Mouse (Mus musculus): Measurements from ENCODE around the gene Olfr1453.
"Not testable (repeated sequence)": the region's sequence is repeated elsewhere in the genome, so short reads cannot be mapped to it uniquely, and the experiment has no call there.

Gene Olfr1453

DNA sequence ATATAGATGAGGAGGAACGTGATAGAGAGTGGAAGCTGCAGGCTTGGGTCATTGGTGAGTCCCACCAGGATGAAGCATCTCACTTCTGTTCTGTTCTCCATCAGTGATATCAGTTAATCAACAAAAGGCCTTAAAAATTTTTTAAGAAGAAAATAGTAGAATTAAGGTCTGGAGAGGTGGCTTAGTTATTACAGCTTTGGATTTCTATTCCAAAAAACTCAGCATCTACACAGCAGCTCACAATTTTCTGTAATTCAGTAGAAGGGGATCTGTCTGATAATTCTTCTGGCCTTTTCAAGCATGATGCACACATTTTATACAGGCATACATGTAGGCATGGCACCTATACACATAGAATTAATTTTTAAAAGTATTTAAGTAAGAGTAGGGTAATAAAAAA, at the start of gene Olfr1453:
Olfr1453 (minus strand) TSS at position 101 of the 400 bp plus-strand sequence.
- DNase-seq (ENCODE audit: low read depth, low spot score): no peak

DNA sequence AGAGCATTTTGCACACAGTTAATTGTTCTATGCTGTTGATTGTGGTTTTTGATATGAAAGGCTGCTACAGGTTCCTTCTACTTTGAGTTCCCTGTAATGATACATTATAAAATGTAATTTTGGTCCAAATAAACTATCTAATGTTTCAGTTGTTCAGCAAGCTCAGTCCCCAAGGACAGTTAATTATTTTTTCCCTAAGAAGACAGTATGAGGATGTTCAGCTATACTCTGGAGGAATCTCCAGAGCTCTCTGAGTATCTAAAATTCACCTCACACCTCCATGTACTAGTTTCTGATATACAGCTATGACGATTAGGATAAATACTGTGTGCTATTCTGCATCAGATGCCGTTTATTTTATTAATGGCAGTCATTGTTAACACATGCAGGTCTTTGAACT, 32.2 kb upstream of the Olfr1453 start, which contains the start of gene Olfr1454:
Olfr1454 (plus strand) TSS at position 301 of the 400 bp plus-strand sequence.
- DNase-seq (ENCODE audit: low read depth, low spot score): no peak

DNA sequence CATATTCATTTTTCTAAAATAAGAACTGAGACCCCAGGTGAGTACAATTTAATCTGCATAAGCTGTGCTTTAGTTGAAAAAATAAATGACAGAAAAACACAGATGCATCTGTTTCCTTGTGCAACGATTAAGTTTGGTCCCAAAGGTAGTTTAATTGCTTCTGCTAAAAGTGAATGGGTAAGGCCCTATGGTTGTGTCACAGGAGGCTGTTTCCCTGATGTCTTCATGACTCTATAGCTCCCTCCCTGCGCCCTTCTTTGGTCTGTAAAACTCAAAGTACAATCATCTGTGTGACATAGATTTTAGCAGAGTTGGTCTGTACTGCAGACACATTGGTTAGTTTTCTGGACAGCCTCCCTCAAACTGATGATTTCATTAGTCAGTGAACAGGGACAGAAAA, 33.4 kb downstream of the Olfr1453 start, which contains the start of gene Olfr1451:
Olfr1451 (plus strand) TSS at position 301 of the 400 bp plus-strand sequence.
- DNase-seq (ENCODE audit: low read depth, low spot score): no peak

DNA sequence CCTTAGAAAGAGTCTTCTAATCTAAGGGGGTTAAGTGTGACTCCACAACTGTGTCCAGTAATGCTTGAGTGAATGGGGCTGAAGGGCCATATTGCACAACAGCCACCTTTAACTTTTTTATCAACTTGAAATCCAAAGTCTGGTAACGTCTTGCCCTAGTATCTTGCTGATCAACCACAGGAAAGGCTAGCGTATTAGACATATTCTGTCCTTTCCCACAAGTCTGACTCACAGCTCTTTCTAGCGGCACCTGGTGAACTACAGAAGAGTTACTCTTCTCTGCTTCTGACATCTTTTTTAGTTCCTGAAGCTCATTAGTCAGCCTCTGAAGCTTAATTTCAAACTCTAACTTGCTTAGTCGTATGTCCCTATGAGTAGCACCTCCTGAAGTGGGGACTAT, 35.8 kb downstream of the Olfr1453 start:
- not testable (repeated sequence) for DNase-seq (ENCODE audit: low read depth, low spot score)

Data from R1 (cell line).